Mouse (Mus musculus): Measurements from ENCODE around the gene Mtx3.

GRCm38 (mm10) chr13:92833162-92833561 lies 11.4 kb upstream of the Mtx3 start:
- TF ChIP-seq CTCF (IDR thresholded peaks at IDR 0.05; ENCODE audit: low read depth), result no peak
- TF ChIP-seq EP300 (IDR thresholded peaks at IDR 0.05; ENCODE audit: low read depth), result no peak
